Mouse (Mus musculus) hindbrain, embryonic 13.5 days (tissue): ENCODE data around the gene Was. TPM values are rescaled to one million over a fixed set of nuclear protein-coding genes. Genes with fewer than 3 reads are reported as not detected.
"Not testable (repeated sequence)": the region's sequence is repeated elsewhere in the genome, so short reads cannot be mapped to it uniquely, and the experiment has no call there.

Experiments
- ATAC-seq: fragments of 200-750 bp; cut with Nextera tagmentation; 2 replicates; pipeline ENCODE4 v1.8.0; 2017; ENCODE audit warnings: moderate TSS enrichment; ENCODE audit not compliant: low FRiP score
- H3K27ac ChIP-seq: fragments of 300-500 bp; sonication (generic); 2 replicates; pipeline ENCODE4 v1.5.1; 2015; ENCODE audit warnings: inconsistent platforms, mild to moderate bottlenecking, moderate library complexity
- H3K27me3 ChIP-seq: fragments of 300-500 bp; sonication (generic); 2 replicates; pipeline ENCODE4 v1.6.1; 2015; ENCODE audit warnings: mild to moderate bottlenecking, inconsistent platforms
- H3K36me3 ChIP-seq: fragments of 300-500 bp; sonication (generic); 2 replicates; pipeline ENCODE4 v1.6.1; 2015; ENCODE audit warnings: mild to moderate bottlenecking, inconsistent platforms
- H3K4me1 ChIP-seq: fragments of 300-500 bp; sonication (generic); replicated peaks from 2 replicates; pipeline ENCODE4 v1.6.1; 2015; ENCODE audit warnings: inconsistent platforms
- H3K4me2 ChIP-seq: fragments of 300-500 bp; sonication (generic); 2 replicates; pipeline ENCODE4 v1.6.1; 2015; ENCODE audit warnings: inconsistent platforms, mild to moderate bottlenecking, moderate library complexity
- H3K4me3 ChIP-seq: fragments of 300-500 bp; sonication (generic); 2 replicates; pipeline ENCODE4 v1.5.1; 2015; ENCODE audit warnings: mild to moderate bottlenecking, inconsistent platforms
- H3K9ac ChIP-seq: fragments of 300-500 bp; sonication (generic); 2 replicates; pipeline ENCODE4 v1.6.1; 2015; ENCODE audit warnings: mild to moderate bottlenecking, inconsistent platforms
- H3K9me3 ChIP-seq: fragments of 300-500 bp; sonication (generic); 2 replicates; pipeline ENCODE4 v1.6.1; 2016; ENCODE audit warnings: inconsistent platforms
- WGBS: fragments of 180-500 bp; shearing (Covaris S2); methylation state at CpG from one replicate; pipeline ENCODE4 v1.1.7; 2015; 5-methylcytosine and 5-hydroxymethylcytosine counted together
- polyA plus RNA-seq: library from polyadenylated mRNA; unstranded; fragments of >200 nt; fragmentation: Nextera tagmentation; extraction: Ambion mirVana; gene quantifications from 2 replicates; pipeline ENCODE4 v1.2.1, GENCODE M21; 2015

Gene Was
- polyA plus RNA-seq, 1 experiment from 2014 or later, result 0.18 TPM

DNA sequence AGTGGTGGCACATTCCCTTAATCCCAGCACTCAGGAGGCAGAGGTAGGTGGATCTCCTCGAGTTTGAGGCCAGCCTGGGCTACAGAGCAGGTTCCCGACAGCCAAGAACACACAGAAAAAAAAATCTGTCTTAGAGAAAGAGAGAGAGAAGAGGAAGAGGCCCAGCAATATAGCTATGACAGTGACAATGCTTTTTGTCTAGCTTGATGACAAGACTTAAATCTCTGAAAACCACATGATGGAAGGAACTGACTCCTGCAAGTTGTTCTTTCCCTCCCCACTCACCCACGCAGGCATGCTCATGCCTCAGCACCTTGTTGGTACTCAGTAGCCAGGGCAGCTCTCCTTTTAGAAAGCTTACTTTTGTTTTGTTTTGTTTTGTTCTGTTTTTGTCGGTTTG, 9.1 kb upstream of the Was start:
- H3K4me1 ChIP-seq, result peaks cover 8% of the 10 kb centered on the region
- 65% methylated on average over 4 of the region's 4 CpGs for WGBS
- no peak overlapping the region for H3K9ac ChIP-seq
- H3K27ac ChIP-seq, result no peak overlapping the region
- no peak overlapping the region for H3K4me2 ChIP-seq
- no peaks in the 10 kb centered on the region for H3K9me3 ChIP-seq
- no peaks in the 10 kb centered on the region for H3K36me3 ChIP-seq
- no peak overlapping the region for H3K4me3 ChIP-seq
- no peak for ATAC-seq
- no peaks in the 10 kb centered on the region for H3K27me3 ChIP-seq

DNA sequence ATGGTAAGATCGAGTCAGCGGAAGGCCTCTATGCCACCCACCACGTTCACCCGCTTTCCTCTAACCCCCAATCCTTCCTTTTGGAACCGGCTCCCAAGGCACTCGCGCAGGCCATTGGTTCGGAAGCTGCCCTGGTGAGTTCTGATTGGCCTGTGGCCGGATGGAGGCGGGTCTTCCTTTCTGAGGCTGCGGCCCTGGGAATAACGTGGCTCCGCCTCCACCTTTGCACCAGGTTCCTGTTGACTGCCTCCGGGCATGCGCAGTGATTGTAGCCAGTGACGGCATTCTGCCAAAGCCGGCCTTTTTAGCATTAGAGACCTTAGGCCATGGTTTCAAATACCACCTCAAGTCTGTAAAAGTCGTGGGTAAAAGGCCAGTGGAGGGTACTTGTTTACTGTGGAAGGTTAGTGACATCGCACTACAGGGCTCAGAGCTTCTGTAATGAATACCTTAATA, 6.5 kb upstream of the Was start:
- 19% methylated on average over 17 of the region's 19 CpGs for WGBS
- no peaks in the 10 kb centered on the region for H3K36me3 ChIP-seq
- no peaks in the 10 kb centered on the region for H3K9me3 ChIP-seq
- no peak overlapping the region for H3K9ac ChIP-seq
- peak; percentile 92 for ATAC-seq
- peaks cover 8% of the 10 kb centered on the region for H3K4me1 ChIP-seq
- H3K27me3 ChIP-seq, result no peaks in the 10 kb centered on the region
- H3K27ac ChIP-seq, result peak overlapping the region; percentile 66; the same call in 1 of the 2 replicates
- peak overlapping the region; percentile 28 for H3K4me3 ChIP-seq
- H3K4me2 ChIP-seq, result peak overlapping the region; percentile 40

DNA sequence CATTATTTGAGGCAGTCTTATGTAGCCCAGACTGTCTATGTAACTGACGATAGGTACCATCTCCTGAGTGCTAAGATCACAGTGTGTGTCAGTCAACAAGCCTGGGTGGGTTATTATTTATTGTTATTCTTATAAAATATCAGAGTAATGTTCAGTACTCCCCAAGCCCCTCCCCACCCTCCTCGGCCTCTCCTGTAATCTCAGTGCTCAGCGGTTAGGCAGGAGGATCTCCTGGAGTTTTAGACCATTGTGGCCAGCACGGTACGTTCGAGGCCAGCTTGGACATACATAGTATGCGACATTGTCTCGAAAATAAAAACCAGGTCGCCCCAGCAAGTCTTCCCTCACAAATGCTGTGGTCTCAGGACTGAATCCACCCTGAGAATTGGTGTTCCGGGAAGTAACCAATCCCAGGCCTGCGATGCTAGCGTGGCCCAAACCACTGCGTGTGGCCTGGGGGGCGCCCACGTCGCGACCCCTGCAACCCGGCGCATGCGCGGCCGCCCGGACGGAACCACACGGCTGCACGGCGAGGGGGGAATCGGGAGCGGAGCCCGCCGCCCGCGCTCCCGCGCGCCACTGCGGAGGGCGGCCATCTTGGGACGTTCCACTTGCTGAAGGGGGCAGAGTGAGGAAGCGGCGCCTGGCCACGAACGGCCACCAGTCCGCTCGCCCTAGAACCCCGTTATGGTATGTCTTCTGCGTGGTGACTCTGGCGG, 5.9 kb upstream of the Was start:
- ATAC-seq, result peak; percentile 91
- H3K36me3 ChIP-seq, H3K4me1 ChIP-seq, H3K27me3 ChIP-seq, H3K9ac ChIP-seq, H3K9me3 ChIP-seq: not testable (repeated sequence)
- Histone ChIP-seq H3K4me2 (peak overlapping the region; percentile 47), H3K27ac (peak overlapping the region; percentile 48; the same call in 1 of the 2 replicates), H3K4me3 (peak overlapping the region; percentile 30)
- 18% methylated on average over 14 of the region's 48 CpGs for WGBS

DNA sequence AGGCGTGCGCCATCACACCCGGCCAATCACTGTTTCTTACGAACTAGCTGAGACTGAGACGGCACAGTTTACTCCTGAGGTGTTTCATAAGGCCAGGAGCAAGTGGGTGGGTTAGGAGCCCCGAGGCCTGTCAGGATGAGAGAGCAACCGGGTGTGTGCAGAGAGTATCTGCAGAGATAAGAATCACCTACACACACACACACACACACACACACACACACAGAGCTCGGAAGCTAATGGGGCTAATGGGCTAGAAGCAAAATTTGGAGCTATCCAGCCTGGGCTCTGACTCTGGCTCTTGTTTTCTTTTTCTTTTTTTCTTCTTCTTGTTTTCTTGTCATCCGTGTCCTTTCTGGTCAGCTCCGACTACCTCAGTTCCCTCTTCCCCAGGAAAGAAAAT, 5.2 kb upstream of the Was start:
- Histone ChIP-seq H3K4me1 (peaks cover 5% of the 10 kb centered on the region), H3K36me3 (no peaks in the 10 kb centered on the region), H3K4me3 (peak overlapping the region; percentile 30), H3K27ac (no peak overlapping the region; the same call in 1 of the 2 replicates), H3K9me3 (no peaks in the 10 kb centered on the region), H3K4me2 (peak overlapping the region; percentile 47), H3K27me3 (no peaks in the 10 kb centered on the region), H3K9ac (no peak overlapping the region)
- no peak for ATAC-seq
- 82% methylated on average over 10 of the region's 10 CpGs for WGBS

DNA sequence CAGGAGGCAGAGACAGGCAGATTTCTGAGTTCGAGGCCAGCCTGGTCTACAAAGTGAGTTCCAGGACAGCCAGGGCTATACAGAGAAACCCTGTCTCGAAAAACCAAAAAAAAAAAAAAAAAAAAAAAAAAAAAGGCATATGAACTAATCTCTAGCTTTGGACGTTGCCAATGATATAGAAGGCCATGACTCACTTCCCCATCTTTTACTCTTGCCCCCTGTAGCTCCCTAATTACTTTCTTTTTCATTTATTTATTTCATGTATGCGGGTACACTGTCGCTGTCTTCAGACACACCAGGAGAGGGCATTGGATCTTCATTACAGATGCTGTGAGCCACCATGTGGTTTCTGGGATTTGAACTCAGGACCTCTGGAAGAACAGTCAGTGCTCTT, 653 bp upstream of the Was start:
- ATAC-seq, H3K27ac ChIP-seq, H3K36me3 ChIP-seq, H3K27me3 ChIP-seq, H3K4me2 ChIP-seq, H3K9me3 ChIP-seq, H3K4me3 ChIP-seq, H3K4me1 ChIP-seq, H3K9ac ChIP-seq: not testable (repeated sequence)
- 78% methylated on average over 5 of the region's 5 CpGs for WGBS

DNA sequence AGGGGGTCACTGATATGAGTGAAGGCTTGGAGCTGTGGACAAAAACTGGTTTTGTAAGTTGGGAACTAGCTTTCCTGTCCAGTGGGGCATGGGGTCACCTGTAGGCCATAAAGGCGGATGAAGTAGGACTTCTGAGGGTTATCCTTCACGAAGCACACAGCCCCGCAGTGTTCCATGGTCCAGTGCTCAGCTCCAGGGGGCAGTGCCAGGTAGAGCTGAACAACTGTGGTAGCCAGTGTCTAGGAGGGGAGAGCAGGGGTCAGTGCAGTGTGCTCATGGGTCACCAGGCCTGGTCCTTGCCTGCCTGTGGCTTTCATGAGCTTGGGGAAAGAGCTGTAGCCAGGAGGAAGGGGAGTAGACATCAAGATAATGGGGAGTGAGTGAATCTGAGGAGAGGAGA, 552 bp downstream of the Was start:
- Histone ChIP-seq H3K4me3 (no peak overlapping the region), H3K27me3 (no peaks in the 10 kb centered on the region), H3K9ac (no peak overlapping the region), H3K4me2 (no peak overlapping the region), H3K9me3 (no peaks in the 10 kb centered on the region), H3K27ac (no peak overlapping the region), H3K36me3 (no peaks in the 10 kb centered on the region), H3K4me1 (no peaks in the 10 kb centered on the region)
- ATAC-seq, result no peak
- 91% methylated on average over 3 of the region's 3 CpGs for WGBS

DNA sequence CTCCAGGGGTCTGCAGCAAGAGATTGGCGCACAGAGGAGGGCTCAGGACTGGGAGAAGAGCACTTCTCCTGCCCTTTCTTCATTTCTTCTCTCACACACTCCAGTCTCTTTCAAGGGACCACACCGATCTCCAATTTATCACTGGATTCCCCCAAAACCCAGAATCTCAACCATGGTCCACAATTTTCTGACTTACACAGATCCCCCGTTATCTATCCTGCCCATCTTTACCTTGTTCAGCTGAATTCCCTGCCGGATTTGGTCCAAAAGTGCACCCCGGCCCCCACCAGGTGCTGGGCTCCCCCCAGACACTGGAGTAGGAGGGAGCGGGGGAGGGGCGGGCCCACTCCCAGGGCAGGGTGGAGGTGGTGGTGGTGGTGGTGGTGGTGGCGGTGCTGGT, 4.7 kb downstream of the Was start:
- Histone ChIP-seq H3K9ac (no peak overlapping the region), H3K4me3 (no peak overlapping the region), H3K27ac (no peak overlapping the region), H3K4me2 (no peak overlapping the region), H3K4me1 (no peaks in the 10 kb centered on the region), H3K36me3 (no peaks in the 10 kb centered on the region), H3K9me3 (no peaks in the 10 kb centered on the region), H3K27me3 (no peaks in the 10 kb centered on the region)
- no peak for ATAC-seq
- WGBS, result 88% methylated on average over 8 of the region's 8 CpGs

DNA sequence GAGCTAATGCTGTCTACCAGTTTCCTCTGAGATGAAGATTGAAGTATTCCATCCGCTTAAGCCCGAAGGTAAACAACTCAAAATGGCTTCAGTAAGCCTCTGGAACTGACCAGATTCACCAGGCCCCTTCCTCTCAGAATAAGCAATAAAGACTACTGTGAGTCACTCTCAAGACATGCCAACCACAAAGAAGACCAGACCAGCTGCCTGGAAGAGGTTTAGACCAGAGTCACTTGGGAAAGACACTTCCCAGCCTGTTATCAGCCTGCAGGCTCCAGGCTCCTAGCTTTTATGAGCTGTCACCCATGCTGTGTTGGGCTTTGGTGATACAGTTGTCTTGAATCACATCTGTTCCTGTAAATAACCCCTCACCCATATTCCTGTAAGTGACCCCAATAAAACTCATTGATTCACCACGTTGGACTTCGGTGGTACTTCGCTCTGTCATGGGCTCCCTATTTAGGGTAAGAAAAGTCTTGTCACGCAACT, 5.5 kb downstream of the Was start:
- no peak overlapping the region for H3K27ac ChIP-seq
- H3K36me3 ChIP-seq, result no peaks in the 10 kb centered on the region
- no peak overlapping the region for H3K9ac ChIP-seq
- WGBS, result 84% methylated on average over 6 of the region's 6 CpGs
- H3K9me3 ChIP-seq, result no peaks in the 10 kb centered on the region
- no peak overlapping the region for H3K4me3 ChIP-seq
- no peak overlapping the region for H3K4me2 ChIP-seq
- no peaks in the 10 kb centered on the region for H3K27me3 ChIP-seq
- H3K4me1 ChIP-seq, result no peaks in the 10 kb centered on the region
- no peak for ATAC-seq

DNA sequence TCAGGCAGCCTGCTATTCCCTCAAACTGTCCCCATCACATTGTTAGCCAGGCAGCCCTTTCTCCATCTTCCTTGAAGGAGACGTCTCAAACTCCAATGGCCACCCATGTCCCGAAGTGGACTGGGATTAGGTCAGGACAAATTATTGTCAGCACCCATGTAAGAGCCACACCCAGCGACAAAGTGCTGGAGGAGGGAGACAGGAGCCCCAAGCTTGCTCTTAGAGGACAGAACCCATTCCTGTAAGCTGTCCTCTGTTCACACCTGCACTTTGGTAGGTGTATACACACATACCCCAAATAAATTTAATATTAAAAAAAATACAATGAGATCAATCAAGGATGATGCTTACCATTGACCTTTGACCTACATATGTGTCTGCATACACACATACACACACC, 15.2 kb downstream of the Was start:
- H3K36me3 ChIP-seq, result peaks cover 11% of the 10 kb centered on the region
- ATAC-seq, result peak; percentile 59
- no peaks in the 10 kb centered on the region for H3K27me3 ChIP-seq
- no peaks in the 10 kb centered on the region for H3K9me3 ChIP-seq
- 40% methylated on average over 3 of the region's 3 CpGs for WGBS
- peak overlapping the region; percentile 54 for H3K4me3 ChIP-seq
- H3K9ac ChIP-seq, result peak overlapping the region; percentile 68
- peak overlapping the region; percentile 55 for H3K4me2 ChIP-seq
- peak overlapping the region; percentile 86 for H3K27ac ChIP-seq
- peaks cover 8% of the 10 kb centered on the region for H3K4me1 ChIP-seq

DNA sequence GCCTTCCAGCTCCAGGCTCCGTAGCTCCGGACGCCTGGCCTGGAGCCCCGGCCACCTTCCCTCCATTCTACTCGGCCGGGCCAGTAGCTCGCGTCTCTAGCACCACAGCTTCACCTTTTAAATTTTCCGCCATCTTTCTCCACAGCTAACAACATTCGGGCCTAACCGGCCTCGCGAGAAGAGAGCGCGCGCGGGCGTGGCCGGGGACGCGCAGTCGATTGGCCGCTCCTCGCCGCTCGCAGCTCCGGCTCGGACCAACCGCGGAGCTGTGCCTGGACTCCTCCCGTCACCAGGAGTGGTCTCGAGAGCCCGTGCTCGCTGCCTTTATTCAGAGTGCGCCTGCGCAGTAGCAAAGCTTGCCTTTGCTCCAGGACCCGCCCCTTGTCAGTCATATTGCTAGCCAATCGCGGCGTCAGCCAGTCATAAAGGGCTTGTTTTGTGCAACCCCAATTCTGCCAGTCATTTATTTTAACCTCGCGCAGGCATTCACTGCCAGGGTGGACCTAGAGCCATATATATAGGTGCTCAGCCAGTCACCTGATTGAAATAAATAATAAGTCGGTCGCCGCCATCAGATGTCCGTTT, 15.8 kb downstream of the Was start, which contains the start of gene Suv39h1:
Gene Suv39h1 (minus strand): TSS at position 331 of the 585 bp plus-strand sequence.
- peak within 1 kb of the TSS; percentile 72 for H3K9ac ChIP-seq
- peak within 1 kb of the TSS; percentile 87 for H3K27ac ChIP-seq
- ATAC-seq, result peak; percentile 97
- 16% methylated on average over 46 of the region's 46 CpGs for WGBS
- H3K9me3 ChIP-seq, result no peaks in the 10 kb centered on the region
- peak within 1 kb of the TSS; percentile 54 for H3K4me3 ChIP-seq
- H3K36me3 ChIP-seq, result peaks cover 11% of the 10 kb centered on the region
- peaks cover 8% of the 10 kb centered on the region for H3K4me1 ChIP-seq
- peak within 1 kb of the TSS; percentile 59 for H3K4me2 ChIP-seq
- no peaks in the 10 kb centered on the region for H3K27me3 ChIP-seq

DNA sequence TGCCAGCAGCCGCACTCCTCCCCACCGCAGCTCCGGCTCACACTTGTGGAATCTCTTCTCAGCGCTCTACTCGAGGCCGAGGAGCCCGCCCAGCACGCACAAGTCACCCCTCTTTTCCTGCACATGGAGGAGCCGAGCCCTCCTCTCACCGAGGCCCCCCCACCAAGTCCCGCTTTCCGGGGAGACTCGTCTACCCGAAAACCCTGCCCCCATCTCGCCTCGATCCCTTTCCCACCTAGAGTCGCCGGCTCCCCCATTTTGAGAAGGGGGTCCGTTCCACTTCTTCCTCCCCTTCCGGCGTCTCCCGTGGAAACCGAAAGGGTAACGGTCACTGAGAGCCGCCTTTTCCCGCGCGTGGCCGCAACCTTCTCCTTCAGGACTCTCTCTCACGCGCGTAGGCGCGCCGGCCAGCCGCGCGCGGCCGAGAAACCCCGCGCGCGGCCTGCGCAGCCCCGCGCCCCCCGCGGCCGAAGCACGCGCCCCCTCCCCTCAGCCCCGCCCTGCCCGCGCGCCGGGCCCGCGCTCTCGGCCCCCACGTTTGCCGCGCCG, 16.3 kb downstream of the Was start:
- Histone ChIP-seq H3K27me3 (no peaks in the 10 kb centered on the region), H3K4me2 (peak overlapping the region; percentile 59), H3K4me1 (peaks cover 8% of the 10 kb centered on the region), H3K9me3 (no peaks in the 10 kb centered on the region), H3K36me3 (peaks cover 15% of the 10 kb centered on the region), H3K4me3 (peak overlapping the region; percentile 54), H3K9ac (peak overlapping the region; percentile 72), H3K27ac (peak overlapping the region; percentile 87)
- WGBS, result 11% methylated on average over 62 of the region's 64 CpGs
- ATAC-seq, result 0 out of 2 replicates have a peak, but pooled peaks have one; percentile 5

DNA sequence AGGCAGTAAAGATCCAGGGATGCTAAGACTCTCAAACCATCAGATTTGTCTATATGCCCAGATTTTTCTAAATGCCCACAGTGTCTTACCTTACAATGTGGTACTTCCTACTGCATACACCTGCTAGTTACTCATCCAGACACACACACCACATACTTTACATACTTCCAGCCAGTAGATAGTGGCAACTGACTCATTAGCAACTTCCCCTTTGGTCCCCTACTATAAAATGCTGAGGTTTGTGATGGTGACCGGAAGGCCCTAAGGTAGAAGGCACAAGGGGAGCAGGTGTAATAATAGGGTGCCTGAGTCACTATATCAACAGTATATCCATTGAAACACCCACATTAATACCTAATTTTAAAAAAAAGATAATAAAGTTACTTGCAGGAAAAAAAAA, 21.1 kb downstream of the Was start:
- ATAC-seq, result no peak
- Histone ChIP-seq H3K4me1 (peaks cover 8% of the 10 kb centered on the region), H3K9me3 (0 out of 2 replicates have a peak, but pooled peaks cover 2% of the 10 kb centered on the region), H3K27me3 (no peaks in the 10 kb centered on the region), H3K36me3 (peaks cover 38% of the 10 kb centered on the region), H3K4me2 (no peak overlapping the region), H3K27ac (no peak overlapping the region), H3K9ac (no peak overlapping the region), H3K4me3 (no peak overlapping the region)
- 100% methylated on average over 1 of the region's 1 CpGs for WGBS
